Mouse (Mus musculus): ENCODE data around the gene Cnnm3.
A peak's percentile ranks its signal among the peaks of the same experiment; 100 is the strongest.

Gene Cnnm3

GRCm38 (mm10) chr1:36497312-36497711 is 14.4 kb upstream of the Cnnm3 start:
- no peak for DNase-seq (ENCODE audit: low read depth, low spot score)

GRCm38 (mm10) chr1:36501261-36501660 is 10.4 kb upstream of the Cnnm3 start:
- peak; percentile 45 for DNase-seq (ENCODE audit: low read depth, low spot score)

GRCm38 (mm10) chr1:36508238-36508637 is 3.4 kb upstream of the Cnnm3 start:
- no peak for DNase-seq (ENCODE audit: low read depth, low spot score)

- DNase-seq (ENCODE audit: low read depth, low spot score), result no peak
Observed at GRCm38 (mm10) chr1:36512089-36512965, 660 bp downstream of the Cnnm3 start.

- no peak for DNase-seq (ENCODE audit: low read depth, low spot score)
Observed at GRCm38 (mm10) chr1:36512966-36513280, 1.3 kb downstream of the Cnnm3 start.

- no peak for DNase-seq (ENCODE audit: low read depth, low spot score)
Observed at GRCm38 (mm10) chr1:36513310-36513709, 1.6 kb downstream of the Cnnm3 start.

- no peak for DNase-seq (ENCODE audit: low read depth, low spot score)
Observed at GRCm38 (mm10) chr1:36513718-36514117, 2.1 kb downstream of the Cnnm3 start.

GRCm38 (mm10) chr1:36518259-36518658 is 6.6 kb downstream of the Cnnm3 start:
- no peak for DNase-seq (ENCODE audit: low read depth, low spot score)

- DNase-seq (ENCODE audit: low read depth, low spot score), result no peak
Observed at GRCm38 (mm10) chr1:36519626-36520025, 8.0 kb downstream of the Cnnm3 start.

- DNase-seq (ENCODE audit: low read depth, low spot score), result no peak
Observed at GRCm38 (mm10) chr1:36522210-36522609, 10.5 kb downstream of the Cnnm3 start.

- no peak for DNase-seq (ENCODE audit: low read depth, low spot score)
Observed at GRCm38 (mm10) chr1:36523332-36524013, 11.8 kb downstream of the Cnnm3 start.

GRCm38 (mm10) chr1:36524058-36524457 is 12.4 kb downstream of the Cnnm3 start:
- no peak for DNase-seq (ENCODE audit: low read depth, low spot score)

GRCm38 (mm10) chr1:36525774-36526173 is 14.1 kb downstream of the Cnnm3 start:
- no peak for DNase-seq (ENCODE audit: low read depth, low spot score)

- DNase-seq (ENCODE audit: low read depth, low spot score), result no peak
Observed at GRCm38 (mm10) chr1:36526903-36527302, 15.2 kb downstream of the Cnnm3 start.

- no peak for DNase-seq (ENCODE audit: low read depth, low spot score)
Observed at GRCm38 (mm10) chr1:36528351-36528750, 16.7 kb downstream of the Cnnm3 start.

- DNase-seq (ENCODE audit: low read depth, low spot score), result no peak
Observed at GRCm38 (mm10) chr1:36529274-36529673, 17.6 kb downstream of the Cnnm3 start.

GRCm38 (mm10) chr1:36529875-36530274 is 18.2 kb downstream of the Cnnm3 start:
- no peak for DNase-seq (ENCODE audit: low read depth, low spot score)

GRCm38 (mm10) chr1:36530485-36530884 is 18.8 kb downstream of the Cnnm3 start:
- no peak for DNase-seq (ENCODE audit: low read depth, low spot score)

- DNase-seq (ENCODE audit: low read depth, low spot score), result no peak
Observed at GRCm38 (mm10) chr1:36530962-36531361, 19.3 kb downstream of the Cnnm3 start.

- DNase-seq (ENCODE audit: low read depth, low spot score), result no peak
Observed at GRCm38 (mm10) chr1:36531461-36531860, 19.8 kb downstream of the Cnnm3 start.

- DNase-seq (ENCODE audit: low read depth, low spot score), result no peak
Observed at GRCm38 (mm10) chr1:36533546-36533945, 21.9 kb downstream of the Cnnm3 start.

- no peak for DNase-seq (ENCODE audit: low read depth, low spot score)
Observed at GRCm38 (mm10) chr1:36534595-36535058, 23.0 kb downstream of the Cnnm3 start.
